Mouse (Mus musculus) G1E (cell line): ENCODE measurements around the gene Calr. TPM values are rescaled to one million over a fixed set of nuclear protein-coding genes. Genes with fewer than 3 reads are reported as not detected.

Experiments used
- ATAC-seq: 2 replicates; pipeline ENCODE4 v1.8.0; 2016; ENCODE audit warnings: mild to moderate bottlenecking; ENCODE audit not compliant: insufficient number of reproducible peaks, poor library complexity, low FRiP score, severe bottlenecking; ENCODE audit errors: extremely low read depth
- DNase-seq: peaks from one replicate; pipeline ENCODE4 v3.0.0; 2012; ENCODE audit warnings: low spot score
- H3K27me3 ChIP-seq: 2 replicates; pipeline ENCODE4 v1.6.1; 2012; ENCODE audit warnings: mild to moderate bottlenecking, low read length, inconsistent platforms; ENCODE audit not compliant: insufficient read depth
- H3K36me3 ChIP-seq: replicated peaks from 2 replicates; pipeline ENCODE3; 2012; ENCODE audit warnings: mild to moderate bottlenecking, inconsistent platforms
- H3K4me1 ChIP-seq: 2 replicates; pipeline ENCODE4 v1.6.1; 2012; ENCODE audit warnings: low read depth, low read length, inconsistent platforms, mixed read lengths; ENCODE audit not compliant: insufficient read depth
- H3K4me3 ChIP-seq: 2 replicates; pipeline ENCODE4 v1.5.1; 2012; ENCODE audit warnings: low read depth, mild to moderate bottlenecking, inconsistent platforms, low read length, moderate library complexity, mixed read lengths
- H3K9me3 ChIP-seq: replicated peaks from 2 replicates; pipeline ENCODE4 v1.6.1; 2012; ENCODE audit warnings: inconsistent platforms
- CTCF ChIP-seq: IDR thresholded peaks from 2 replicates; pipeline ENCODE4 v1.5.1; 2012; ENCODE audit warnings: low read depth, low read length, inconsistent platforms, mixed read lengths
- GATA1 ChIP-seq: IDR thresholded peaks from 2 replicates; pipeline ENCODE4 v1.6.1; 2012; ENCODE audit warnings: borderline replicate concordance, low read length, inconsistent platforms, mixed read lengths
- GATA2 ChIP-seq: IDR thresholded peaks from 2 replicates; pipeline ENCODE4 v1.6.1; 2012; ENCODE audit warnings: low read depth, low read length, inconsistent platforms, borderline replicate concordance
- POLR2AphosphoS5 ChIP-seq: IDR thresholded peaks from 2 replicates; pipeline ENCODE4 v1.6.1; 2012; ENCODE audit warnings: low read depth, low read length, inconsistent platforms; ENCODE audit not compliant: insufficient replicate concordance
- TAL1 ChIP-seq: conservative IDR thresholded peaks from 2 replicates; pipeline ENCODE4 v1.6.1; 2012; ENCODE audit warnings: low read depth, low read length, inconsistent platforms, mixed read lengths
- polyA plus RNA-seq: library from polyadenylated mRNA; stranded (reverse); fragments of >175 nt; gene quantifications from 2 replicates; pipeline ENCODE4 v1.2.3, GENCODE M21; 2012
- total RNA-seq, 2 experiments: library from RNA; stranded (forward) in 1 of 2; stranded (reverse) in 1 of 2; fragments of 200-1000 nt in 1 of 2; fragments of >200 nt in 1 of 2; fragmentation: Nextera tagmentation in 1 of 2; gene quantifications; 2 replicates each; pipeline ENCODE4 v1.2.3; 2014 to 2017

Gene Calr
- total and polyA plus RNA-seq, 3 experiments = 253 to 954 (median 435) TPM

- TF ChIP-seq CTCF (no peak), TAL1 (no peak), GATA1 (no peak), POLR2AphosphoS5 (no peak; the same call in 1 of the 2 replicates), GATA2 (no peak)
- DNase-seq = no peak
- no peaks in the 10 kb centered on the region for H3K9me3 ChIP-seq
- ATAC-seq = no peak
- H3K4me3 ChIP-seq = peak overlapping the region; percentile 88
- H3K4me1 ChIP-seq = peaks cover 83% of the 10 kb centered on the region
- H3K27me3 ChIP-seq = no peaks in the 10 kb centered on the region
- H3K36me3 ChIP-seq = peaks cover 86% of the 10 kb centered on the region
Measured at GRCm38 (mm10) chr8:84839411-84839810, 7.3 kb downstream of the Calr start.

- H3K4me1 ChIP-seq = peaks cover 83% of the 10 kb centered on the region
- no peak overlapping the region; the same call in 1 of the 2 replicates for H3K4me3 ChIP-seq
- H3K9me3 ChIP-seq = no peaks in the 10 kb centered on the region
- TF ChIP-seq GATA2 (no peak), CTCF (no peak), GATA1 (no peak), POLR2AphosphoS5 (no peak), TAL1 (no peak)
- no peaks in the 10 kb centered on the region for H3K27me3 ChIP-seq
- H3K36me3 ChIP-seq = peaks cover 86% of the 10 kb centered on the region
- no peak for ATAC-seq
- no peak for DNase-seq
Measured at GRCm38 (mm10) chr8:84838513-84838912, 8.2 kb downstream of the Calr start.

- no peaks in the 10 kb centered on the region for H3K27me3 ChIP-seq
- peaks cover 83% of the 10 kb centered on the region for H3K4me1 ChIP-seq
- no peak overlapping the region; the same call in 1 of the 2 replicates for H3K4me3 ChIP-seq
- no peak for TF ChIP-seq GATA1
- no peak for TF ChIP-seq POLR2AphosphoS5
- no peak for TF ChIP-seq CTCF
- TF ChIP-seq TAL1 = no peak
- no peak for TF ChIP-seq GATA2
- no peak for DNase-seq
- H3K36me3 ChIP-seq = peaks cover 85% of the 10 kb centered on the region
- no peak for ATAC-seq
- H3K9me3 ChIP-seq = no peaks in the 10 kb centered on the region
Measured at GRCm38 (mm10) chr8:84837912-84838470, 8.7 kb downstream of the Calr start.

- H3K4me1 ChIP-seq = peaks cover 80% of the 10 kb centered on the region
Measured at GRCm38 (mm10) chr8:84837149-84837911, 9.4 kb downstream of the Calr start.

GRCm38 (mm10) chr8:84834866-84835855, 11.6 kb downstream of the Calr start:
- peaks cover 67% of the 10 kb centered on the region for H3K36me3 ChIP-seq
- no peak overlapping the region for H3K4me3 ChIP-seq
- no peaks in the 10 kb centered on the region for H3K27me3 ChIP-seq
- no peaks in the 10 kb centered on the region for H3K9me3 ChIP-seq
- DNase-seq (no peak), ATAC-seq (no peak)
- H3K4me1 ChIP-seq = peaks cover 74% of the 10 kb centered on the region
- TF ChIP-seq GATA1 (no peak), CTCF (no peak), TAL1 (no peak), POLR2AphosphoS5 (no peak), GATA2 (no peak)

More at GRCm38 (mm10) chr8:84837149-84837911, 9.4 kb downstream of the Calr start:
- DNase-seq = no peak
- H3K9me3 ChIP-seq = no peaks in the 10 kb centered on the region
- TF ChIP-seq GATA2 (no peak), CTCF (no peak), POLR2AphosphoS5 (no peak), GATA1 (no peak)
- H3K36me3 ChIP-seq = peaks cover 80% of the 10 kb centered on the region
- H3K4me3 ChIP-seq = no peak overlapping the region
- no peak for ATAC-seq
- H3K27me3 ChIP-seq = no peaks in the 10 kb centered on the region
